Mouse (Mus musculus) neural tube, embryonic 10.5 days (tissue): ENCODE measurements around the gene Rgs6.

ENCODE experiments used
- DNase-seq: peaks from one replicate; pipeline ENCODE4 v3.0.0-alpha.2; 2017; ENCODE audit warnings: low spot score; ENCODE audit errors: extremely low spot score

Rgs6 gene

DNA sequence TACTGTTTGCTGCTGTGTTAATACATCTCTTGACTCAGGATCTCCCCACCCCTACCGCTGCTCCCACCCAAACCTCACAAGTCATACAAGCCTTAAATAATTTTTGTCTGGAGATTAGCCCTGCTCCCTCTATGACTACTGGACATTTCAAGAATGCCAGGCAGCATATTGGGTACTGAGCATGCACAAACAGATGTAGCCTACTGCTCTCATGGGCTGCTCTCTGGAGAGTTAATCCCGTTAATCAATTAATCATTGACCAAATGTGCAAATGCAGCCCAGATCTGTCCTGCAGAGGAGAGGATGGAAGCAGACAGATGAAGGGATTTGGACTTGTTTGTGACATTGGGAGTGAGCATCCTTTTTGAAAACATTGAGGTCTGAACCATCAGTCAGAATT, at the start of gene Rgs6:
Gene Rgs6 (plus strand): TSS at position 276 of the 400 bp plus-strand sequence.
- DNase-seq, result no peak

DNA sequence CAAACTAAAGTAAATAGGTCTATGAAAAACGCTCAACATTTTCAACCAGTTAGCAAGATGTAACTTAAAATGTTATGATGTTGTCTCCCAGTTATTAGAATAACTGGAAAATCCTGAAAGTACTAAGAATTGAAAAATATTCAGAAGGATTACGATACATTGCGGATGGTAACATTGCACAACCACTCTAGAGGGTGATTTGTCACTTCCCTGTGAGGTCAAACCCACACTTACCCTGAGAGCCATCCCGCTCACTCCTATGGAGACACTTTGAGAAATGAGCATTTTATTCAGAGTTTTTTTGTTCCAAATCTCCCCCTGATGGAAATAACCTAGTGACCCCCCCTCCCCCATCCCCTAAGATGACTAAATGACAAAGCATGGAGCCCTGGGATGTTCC, 41.0 kb upstream of the Rgs6 start:
- DNase-seq, result no peak

DNA sequence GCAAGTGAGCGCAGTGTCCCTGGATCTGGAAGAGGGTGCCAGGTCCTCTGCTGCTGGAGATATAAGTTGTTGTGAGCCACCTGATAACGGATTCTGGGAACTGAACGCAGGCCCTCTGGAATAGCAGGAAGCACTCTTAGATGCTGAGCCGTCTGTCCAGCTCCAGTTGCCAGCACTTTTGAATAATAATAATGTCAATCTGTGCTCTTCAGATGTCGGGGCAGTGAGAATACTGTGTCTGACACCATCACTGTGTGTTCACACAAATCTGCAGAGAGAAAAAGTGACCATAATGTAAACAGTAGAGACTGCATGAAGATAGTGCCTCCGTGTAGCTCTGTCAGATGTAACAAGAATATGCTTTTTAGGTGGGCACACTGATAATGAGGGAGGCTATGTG, 38.9 kb upstream of the Rgs6 start:
- no peak for DNase-seq

DNA sequence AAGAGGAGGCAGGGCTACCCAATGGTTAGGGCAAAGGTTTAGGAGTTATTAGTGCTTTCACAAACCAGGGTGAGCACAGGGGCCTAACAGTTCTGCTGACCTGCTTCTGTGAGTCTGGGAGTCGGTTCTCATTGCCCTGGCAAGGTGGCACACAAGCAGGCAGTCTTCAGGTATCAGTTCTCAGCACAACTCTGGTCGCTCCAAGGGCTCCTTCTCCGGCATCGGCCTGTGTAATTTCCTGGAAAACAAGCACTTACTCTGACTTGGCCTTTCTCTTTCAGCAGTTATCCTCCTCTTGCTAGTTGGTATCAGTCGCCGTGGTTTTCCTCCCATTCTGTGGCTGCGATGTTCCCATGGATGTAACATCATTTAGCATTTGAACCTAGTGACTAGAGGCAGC, 38.0 kb upstream of the Rgs6 start:
- no peak for DNase-seq

DNA sequence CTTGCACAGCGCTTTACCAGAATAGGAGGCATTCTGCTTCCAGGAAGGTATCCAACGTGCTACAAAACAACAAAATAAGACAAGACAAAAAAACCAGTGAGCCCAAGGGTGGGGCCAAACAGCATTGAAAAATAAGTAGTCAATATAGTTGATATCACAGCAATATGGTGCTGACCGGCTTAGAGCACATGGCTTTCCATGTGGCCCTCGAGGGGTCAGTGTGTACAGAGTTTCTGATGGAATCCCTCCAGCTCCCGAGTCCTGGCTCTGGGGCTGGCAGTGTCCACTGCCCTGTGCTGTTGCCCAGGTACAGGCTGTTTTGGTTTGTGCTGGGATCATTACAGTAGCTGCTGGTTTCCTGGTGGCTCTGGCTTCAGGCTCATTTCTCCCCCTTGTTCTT, 35.7 kb upstream of the Rgs6 start:
- no peak for DNase-seq

DNA sequence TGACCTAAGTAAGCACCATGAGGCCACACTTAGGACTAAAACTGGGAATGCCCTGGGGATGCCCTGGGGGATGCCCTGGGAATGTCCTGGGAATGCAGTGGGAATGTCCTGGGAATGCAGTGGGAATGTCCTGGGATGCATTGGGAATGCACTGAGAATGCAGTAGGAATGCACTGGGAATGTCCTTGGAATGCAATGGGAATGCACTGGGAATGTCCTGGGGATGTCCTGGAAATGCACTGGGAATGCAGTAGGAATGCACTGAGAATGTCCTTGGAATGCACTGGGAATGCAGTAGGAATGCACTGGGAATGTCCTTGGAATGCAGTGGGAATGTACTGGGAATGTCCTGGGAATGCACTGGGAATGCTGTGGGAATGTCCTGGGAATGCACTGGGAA, 25.2 kb upstream of the Rgs6 start:
- DNase-seq, result no peak

DNA sequence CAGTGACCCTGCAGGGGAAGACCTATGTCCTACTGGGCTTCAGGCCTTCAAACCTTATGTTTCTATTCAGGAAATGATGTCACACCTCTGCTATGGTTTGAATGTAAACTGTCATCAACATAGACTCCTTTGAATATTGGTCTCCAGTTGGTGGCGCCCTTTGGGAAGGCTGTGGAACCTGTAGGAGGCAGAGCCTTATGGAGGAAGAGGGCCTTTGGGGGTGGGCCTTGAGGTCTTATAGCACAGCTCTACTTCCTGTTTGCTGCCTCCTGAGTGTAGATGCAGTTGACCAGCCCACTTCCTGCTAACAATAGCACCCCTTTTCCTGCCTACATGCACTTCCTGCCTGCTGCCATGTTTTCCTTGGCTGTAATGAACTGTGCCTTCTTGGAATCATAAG, 19.7 kb upstream of the Rgs6 start:
- DNase-seq, result no peak

DNA sequence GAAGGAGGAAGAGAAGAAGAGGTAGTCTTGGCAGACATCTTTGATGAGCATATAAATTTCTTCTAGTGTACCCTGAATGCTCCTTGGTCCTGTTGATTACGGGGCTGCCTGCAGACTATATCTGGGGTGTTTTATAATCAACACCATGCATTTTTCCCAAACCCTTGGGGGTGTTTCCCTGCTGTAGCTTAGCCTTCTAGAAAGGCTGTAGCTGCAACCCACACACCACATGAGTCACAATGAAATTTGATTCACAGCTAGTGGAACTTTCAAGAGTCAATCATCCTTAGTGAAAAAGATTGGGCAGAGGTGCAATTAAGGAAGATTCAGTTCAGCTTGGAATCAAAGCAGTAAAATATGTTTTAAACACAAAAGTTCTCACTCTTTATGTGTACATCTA, 15.4 kb upstream of the Rgs6 start:
- DNase-seq, result no peak

DNA sequence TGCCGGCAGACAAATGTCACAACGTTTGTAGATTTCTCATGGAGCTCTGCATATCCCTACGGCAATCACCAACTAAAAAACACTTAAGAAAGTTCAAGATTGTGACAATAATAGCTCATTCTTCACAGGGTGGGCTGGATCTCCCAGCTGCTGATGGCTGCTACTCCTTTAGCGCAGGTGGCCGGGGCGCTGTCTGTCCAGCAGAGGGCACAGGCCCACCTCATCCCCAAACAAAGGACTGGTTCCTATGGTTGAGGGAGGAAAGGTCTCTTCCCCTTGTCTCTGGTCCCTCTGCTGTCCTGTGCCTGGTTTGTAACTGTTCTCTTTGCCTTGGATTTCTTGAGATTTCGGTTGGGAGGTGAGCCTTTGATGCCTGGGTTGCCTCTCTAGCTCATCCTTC, 1.5 kb upstream of the Rgs6 start:
- peak; percentile 22 for DNase-seq

DNA sequence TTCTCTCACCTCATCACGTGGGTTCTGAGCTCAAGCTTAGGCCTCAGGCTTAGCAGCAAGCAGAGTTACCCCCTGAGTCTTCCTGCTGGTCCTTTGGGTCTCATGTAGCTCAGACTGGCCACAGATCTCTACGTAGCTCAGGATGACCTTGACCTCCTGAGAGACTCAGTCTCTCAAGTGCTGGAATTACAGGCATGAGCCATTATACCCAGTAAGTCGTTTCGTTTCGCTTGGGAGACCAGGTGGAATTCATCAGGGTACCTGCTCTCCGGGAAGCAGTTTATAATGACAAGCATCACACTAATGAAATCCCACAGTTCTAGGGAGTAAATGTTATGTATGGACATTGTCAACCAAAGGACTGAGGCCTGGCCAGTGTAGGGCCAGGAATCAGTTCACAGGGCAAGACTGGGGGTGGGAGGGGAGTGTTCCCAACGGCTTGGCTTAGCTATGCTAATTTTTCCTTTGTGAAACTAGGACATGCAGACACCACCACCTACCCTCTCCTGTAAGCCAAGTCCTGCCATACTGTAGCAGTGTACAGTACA, 670 bp upstream of the Rgs6 start:
- no peak for DNase-seq

DNA sequence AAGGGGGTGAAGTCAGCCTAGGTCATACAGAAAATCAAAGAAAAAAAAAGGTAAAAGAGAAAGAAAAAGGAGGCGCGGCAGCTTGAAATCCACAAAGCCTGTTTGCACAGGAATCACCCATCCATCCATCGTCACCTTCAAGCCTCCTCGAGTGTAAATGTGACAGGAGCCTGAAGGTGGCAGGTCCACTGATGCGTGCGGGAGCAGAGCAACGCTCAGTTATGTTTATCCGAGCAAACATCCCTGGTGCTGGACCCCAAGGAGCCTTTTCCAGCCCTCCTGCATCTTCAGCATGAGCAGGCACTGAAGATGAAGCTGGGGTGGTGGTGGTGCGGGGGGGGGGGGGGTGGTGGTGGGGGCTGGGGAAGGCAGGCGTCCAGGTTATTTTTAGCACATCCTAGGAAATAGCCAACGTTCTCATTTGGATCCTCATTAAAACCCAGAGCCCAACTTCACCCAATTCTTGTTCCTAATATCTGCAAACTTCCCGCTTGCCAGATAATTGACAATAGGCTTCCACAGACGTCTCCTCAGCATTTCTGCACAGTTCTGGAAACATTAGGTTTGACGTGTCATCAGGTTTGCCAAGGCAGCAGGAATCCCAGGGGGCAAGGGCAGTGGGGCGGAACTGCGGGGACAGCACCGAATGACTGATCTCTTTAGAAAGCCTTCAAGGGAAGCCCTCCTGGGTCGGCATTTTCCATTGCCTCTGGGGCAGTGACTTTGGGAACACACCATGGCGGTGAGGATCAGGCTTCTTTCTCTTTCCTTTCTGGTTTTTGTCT, 946 bp downstream of the Rgs6 start:
- no peak for DNase-seq

DNA sequence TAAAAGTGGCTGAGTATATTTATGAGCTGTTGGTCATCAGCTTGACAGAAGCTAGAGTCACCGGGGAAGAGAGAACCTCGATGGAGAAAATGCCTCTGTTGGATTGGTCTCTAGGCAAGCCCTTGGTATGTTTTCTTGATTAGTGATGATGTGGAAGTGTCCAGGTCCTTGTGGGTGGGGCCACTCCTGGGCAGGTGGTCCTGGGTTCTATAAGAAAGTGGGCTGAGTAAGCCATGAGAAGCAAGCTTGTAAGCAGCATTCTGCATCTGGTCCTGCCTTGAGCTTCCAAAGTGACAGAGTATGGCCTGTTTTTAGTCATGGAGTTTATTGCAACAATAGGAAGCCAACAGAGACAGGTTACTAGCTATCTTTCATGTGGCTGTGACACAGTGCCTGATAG, 10.9 kb downstream of the Rgs6 start:
- DNase-seq, result no peak

DNA sequence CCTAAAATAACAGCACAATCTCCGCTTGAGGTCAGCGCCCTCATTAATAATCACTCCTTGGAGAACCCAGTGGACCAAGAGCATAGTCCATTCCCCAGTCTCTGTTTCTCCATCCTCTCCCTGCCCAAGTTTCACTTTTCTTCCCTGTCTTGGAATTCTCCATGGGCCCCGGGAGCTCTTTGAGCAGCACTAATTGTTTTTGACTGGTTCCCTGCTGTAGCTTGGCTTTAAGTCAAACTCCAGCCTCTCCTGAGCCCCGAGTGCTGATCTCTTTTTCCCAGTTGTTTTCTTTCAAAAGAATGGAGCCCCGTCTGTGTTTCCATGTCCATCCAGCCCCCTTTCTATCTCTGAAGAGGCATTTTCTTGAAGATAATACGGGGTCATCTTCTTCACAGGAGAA, 12.3 kb downstream of the Rgs6 start:
- no peak for DNase-seq

DNA sequence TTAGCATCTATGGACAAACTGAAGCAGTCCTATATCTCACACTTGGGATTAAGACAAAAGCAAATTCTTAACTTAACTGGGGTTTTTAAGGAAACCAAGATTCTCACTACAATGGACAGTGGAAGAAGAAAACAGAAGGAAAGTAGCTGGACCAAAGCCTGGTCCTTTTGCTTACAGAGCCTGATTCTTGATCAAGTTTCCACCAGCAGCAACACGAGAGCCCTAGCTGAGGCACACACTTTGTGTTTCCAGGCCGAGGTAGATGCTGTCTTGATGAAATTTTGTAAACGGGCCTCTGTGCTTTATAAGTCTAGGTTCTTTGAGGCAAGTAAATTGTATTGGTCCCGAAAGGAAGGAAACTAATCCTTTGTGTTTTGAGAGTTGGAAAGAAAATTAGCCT, 14.7 kb downstream of the Rgs6 start:
- no peak for DNase-seq

DNA sequence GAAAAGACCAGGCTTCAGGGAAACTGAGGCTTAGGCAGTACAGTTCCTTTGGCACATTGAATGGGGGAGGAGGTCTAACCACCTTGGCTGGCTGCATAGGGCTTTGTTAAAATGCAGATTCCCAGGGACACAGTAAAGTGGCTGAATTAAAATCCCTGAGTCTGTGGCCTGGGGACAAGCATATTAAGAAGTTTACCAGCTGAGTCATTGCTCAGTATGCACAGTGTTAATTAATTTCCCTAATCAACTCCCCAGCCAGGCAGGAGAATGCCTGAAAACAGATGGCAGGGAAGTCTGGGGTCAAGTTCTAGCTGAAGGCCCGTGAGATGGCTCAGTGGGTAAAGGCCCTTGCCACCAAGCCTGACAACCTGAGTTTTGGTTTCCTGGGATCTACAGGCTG, 15.2 kb downstream of the Rgs6 start:
- DNase-seq, result no peak

DNA sequence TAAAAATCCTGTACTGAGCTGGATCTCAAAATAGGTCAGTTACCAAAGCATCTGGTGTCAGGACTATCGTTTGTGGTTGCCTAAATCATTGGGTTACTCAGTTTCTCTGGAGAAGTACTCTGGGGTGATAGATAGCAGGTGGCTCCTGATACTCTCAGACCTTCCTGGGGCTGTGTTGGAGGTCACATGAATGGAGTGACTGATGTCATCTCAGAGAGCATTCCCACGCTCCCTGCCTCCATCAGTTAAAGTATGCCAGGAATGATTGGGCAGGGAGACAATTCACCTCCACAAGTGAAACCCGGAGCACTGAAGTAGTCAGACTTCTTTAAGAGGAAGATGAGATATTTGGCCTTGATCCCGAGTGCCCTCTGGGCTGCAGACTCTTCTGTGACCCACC, 15.9 kb downstream of the Rgs6 start:
- DNase-seq, result no peak

DNA sequence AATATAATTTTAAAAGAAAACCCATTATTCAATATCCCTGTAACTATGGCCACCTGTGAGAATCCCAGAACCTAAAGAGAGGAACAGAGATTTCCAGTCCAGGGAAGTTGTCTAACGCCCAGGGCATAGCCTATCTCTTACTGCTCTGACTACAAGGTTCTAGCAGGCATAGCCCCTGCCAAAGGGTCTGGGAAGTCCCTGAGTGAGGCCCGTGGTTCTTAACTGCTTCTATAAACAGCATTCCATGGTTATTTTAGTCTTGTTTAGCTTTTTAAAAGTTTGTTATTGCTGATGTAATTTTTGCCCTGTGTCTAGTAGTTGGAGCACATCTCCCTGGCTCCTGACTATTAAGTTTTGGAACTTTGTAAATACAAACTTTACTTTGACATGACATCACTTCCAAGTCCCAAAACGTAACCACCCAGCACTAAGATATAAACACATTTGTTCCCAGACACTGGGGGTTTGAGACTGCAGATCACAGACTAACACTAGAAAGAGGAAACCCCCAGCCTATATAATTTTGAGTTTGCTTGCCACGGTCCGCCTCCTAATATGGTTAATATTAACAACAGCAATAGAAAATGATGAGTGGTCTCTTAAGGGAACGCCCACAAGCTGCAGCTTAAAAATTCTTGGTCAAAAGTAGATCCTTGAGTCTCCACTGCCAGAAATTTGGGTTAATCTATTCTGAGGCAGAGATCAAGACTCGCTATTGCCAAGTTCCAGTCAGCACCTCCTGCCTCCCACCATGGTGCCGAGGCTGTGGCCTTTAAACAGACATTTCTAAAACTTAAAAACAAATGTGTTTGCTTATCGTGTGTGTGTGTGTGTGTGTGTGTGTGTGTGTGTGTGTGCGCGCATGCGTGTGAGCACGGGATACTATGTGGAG, 24.9 kb downstream of the Rgs6 start:
- no peak for DNase-seq

DNA sequence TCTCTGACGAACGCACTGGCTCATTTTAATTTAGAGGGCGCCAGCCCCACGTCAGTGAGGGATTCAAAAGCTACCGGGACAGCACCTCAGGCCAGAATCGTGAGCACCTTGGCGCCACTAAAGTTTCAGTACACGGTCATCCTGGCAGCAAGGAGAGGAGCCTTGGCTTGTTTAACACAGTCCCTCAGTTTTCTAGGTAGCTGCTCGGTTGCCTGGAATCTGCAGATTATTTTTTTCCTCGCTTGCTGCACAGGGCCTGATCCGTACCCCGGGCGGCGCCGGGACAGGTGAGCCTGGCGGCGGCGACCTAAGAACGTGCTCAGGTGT, 28.4 kb downstream of the Rgs6 start:
- DNase-seq, result no peak

DNA sequence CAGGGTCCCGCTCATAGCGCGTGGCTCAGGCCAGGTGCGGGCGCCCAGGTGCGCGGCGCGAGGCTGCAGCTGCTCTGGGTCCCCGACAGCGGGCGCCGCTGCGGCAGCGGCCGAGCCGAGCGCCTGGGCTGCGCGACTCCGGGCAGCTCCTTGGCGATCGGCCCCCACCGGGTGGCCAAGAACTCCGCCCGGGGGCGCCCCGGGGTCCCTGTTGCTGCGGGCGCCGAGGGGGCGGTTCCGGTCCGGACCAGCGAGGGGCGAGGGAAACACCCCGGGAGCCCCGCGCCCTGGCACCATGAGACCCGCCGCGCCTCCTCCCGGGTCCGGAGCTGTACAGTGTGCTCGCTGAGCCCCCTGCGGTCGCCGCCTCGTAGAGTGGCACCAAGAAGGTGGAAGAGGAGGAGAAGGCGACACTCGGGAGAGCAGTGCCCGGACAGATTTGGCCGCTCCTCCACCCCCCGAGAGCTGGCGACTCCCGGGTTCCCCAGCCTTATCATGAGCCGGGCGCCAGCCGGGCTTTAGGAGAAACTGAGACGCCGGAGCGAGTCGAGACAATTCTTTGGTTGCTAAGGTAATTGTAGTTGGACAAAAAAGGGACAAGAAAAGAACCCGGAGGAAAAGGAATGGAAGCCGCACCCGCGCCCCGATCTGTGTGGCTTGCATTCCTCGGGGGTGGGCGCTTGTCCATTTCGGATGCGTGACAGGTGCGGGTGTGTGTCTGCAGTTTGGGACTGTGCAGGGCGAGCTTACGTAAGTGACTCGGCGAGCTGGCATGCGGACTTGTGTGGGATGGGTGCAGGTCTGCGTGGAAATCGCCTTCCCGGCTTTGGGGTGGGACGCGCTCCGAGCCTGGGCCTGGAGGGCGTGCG, 29.0 kb downstream of the Rgs6 start:
- peak; percentile 67 for DNase-seq

DNA sequence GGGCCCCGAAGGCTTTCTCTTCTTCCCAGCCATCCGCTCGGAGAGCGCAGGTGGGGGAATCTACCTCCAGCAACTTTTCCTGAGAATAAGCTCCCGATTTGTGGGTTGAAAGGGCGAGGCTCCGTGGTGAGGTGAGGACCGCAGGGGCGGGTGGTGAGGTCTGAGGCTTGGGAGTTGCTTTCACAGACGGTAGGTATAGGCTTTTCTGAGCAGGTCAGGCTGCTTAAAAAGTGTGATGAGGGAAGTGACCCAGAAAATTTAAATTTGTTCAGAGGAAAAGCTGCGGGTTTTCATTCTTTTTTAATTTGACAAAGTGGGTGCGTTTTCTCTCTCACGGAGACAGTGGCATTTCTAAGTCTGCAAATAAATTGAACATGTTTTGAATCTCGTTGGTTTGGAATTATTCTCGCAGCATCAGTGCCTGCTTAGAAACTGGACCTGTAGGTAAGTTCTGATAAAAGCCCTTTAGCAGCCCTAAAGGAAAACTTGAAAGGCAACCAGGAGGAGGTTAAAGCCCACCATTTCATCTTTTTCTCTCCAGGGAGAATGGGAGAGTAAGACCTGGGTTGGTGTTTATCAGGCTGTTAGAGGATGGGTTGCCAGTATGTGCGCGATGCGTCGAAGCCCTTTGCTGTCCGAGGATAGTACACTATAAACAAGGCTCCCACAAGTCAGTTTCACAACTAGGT, 29.7 kb downstream of the Rgs6 start:
- DNase-seq, result peak; percentile 30

DNA sequence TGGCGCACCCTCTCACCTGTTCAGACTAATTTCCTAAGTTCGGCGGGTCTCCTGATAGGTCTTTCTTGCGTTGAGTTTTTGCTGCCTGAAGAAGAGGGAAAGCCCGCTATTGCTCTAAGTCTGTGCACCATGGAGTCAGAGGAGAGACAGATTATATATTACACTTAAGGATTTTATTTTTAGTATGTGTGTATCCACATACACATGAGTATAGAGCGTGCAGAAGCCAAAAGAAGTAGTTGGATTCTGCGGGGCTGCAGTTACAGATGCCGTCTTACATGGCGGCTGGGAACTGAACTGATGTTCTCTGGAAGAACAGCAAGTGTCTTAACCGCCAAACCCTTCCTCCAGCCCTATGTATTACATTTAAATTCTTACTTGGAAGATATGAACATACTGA, 52.3 kb downstream of the Rgs6 start:
- DNase-seq, result no peak
